Mouse (Mus musculus) cerebellum, postnatal 4 days (tissue): Measurements from ENCODE around the gene Slc28a1.
"Not testable (repeated sequence)": the region's sequence is repeated elsewhere in the genome, so short reads cannot be mapped to it uniquely, and the experiment has no call there.

Source experiments
- DNase-seq, 2 experiments: peaks; one replicate each; pipeline ENCODE4 v3.0.0; 2022; ENCODE audit warnings: low spot score in 2 of 2, mixed read lengths in 1 of 2

Gene Slc28a1

DNA sequence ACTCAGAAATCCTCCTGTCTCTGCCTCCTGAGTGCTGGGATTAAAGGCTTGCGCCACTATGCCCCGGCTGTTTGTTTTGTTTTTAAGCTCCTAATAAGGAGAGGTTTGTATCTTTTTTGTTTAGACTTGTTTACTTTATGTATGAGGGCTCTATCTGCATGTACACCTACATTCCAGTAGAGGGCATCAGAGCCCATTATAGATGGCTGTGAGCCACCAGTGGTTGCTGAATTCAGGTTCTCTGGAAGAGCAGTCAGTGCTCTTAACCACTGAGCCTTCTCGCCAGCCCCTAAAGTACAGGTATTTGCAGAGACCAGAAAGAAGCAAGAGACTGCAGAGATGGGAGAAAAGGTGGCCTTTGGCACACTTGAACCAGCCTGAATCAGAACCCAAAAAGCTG is 52.5 kb downstream of the Slc28a1 start:
- DNase-seq: peak in 1 of 2 experiments; percentile 14

DNA sequence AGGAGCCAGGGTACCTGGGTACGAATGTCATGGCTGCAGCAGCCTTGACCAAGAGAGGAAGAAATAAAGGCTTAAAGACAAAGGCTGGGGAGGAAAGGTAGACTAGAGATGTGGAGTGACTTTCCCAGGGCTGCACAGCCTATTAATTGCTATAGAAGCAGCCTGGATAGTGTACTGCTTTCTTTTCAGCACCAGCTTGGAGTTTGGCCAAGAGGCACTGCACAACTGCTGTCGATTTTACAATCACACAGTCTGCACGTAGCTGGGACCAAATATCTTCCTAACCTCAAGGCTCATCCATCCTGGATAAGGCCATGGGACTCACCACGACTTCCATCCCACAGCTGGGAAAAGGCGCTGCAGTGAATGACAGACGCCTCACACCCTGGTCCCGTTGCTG is 54.8 kb downstream of the Slc28a1 start:
- no peak for DNase-seq

DNA sequence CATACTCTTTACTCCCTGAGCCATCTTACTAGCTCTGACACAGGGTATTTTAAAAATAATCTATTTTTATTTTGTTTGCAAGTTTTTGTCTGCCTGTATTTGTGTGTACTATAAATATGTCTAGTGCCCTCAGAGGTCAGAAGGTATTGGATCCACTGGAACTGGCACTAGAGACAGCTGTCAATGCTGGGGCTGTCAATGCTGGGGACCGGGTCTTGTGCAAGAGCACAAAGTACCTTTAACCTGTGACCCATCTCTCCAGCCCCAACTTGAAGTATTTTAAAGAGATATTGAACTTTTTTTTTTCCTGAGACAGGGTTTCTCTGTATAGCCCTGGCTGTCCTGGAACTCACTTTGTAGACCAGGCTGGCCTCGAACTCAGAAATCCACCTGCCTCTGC is 59.3 kb downstream of the Slc28a1 start:
- DNase-seq: no peak

DNA sequence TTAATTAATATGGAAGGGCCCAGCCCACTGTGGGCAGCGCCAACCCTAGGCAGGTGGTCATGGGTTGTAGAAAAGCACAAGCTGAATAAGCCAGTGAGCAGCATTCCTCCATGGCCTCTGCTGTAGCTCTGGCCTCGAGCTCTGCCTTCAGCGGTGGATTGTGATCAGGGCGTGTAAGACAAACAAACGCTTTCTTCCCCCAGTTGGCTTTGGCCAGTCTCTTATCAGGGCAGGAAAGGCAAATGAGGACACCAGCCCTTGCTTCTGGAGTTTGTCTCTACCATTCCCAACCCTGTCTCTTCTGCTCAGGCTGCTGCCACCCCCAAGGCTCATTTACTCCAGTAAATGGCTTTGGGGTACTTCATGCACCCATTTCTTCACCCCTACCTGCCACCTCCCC is 60.1 kb downstream of the Slc28a1 start:
- no peak for DNase-seq

DNA sequence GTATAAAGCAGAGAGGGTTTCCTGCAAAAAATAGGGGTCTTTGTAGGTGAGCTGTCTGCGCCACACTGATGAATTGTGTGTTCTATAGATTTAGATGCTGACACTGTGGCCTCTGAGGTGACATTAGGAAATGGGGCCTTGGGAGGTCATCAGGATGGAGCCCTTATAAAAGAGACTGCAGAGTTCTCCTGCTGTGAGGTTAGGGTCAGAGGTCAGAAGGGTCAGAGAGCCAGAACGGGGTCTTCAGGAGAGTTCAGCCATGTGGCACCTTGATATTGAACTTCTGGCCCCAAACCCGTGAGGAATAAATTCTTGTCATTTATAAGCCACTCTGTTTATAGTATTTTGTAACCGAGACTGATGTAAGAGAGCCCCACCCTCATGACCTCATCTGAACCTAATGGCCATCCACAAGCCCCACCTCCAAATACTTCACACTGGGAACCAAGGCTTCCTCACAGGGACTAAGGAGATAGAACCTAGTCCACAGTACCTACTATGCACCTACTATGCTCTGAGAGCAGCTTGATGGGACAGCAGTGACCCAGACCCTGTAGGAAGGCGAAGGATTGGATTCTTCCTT is 61.7 kb downstream of the Slc28a1 start:
- DNase-seq: no peak

DNA sequence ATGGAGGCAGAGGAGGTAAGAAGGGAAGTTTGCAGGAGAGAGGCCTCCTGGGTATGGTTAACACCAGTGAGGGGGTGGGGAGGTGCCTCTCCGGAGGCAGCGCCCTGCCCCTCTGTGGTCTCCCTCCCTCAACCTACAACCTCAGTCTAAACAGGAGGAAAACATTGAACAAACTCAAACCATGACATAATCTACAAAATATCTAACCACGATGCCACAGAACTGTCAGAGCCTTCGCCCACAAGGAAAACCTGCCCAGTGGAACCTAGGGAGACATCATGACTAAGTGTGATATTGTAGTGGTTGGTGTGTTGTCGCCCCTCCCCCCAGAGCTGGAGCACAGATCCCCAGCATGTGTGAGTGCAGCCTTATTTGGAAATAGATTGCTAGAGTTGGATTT is 64.9 kb downstream of the Slc28a1 start:
- DNase-seq: no peak

DNA sequence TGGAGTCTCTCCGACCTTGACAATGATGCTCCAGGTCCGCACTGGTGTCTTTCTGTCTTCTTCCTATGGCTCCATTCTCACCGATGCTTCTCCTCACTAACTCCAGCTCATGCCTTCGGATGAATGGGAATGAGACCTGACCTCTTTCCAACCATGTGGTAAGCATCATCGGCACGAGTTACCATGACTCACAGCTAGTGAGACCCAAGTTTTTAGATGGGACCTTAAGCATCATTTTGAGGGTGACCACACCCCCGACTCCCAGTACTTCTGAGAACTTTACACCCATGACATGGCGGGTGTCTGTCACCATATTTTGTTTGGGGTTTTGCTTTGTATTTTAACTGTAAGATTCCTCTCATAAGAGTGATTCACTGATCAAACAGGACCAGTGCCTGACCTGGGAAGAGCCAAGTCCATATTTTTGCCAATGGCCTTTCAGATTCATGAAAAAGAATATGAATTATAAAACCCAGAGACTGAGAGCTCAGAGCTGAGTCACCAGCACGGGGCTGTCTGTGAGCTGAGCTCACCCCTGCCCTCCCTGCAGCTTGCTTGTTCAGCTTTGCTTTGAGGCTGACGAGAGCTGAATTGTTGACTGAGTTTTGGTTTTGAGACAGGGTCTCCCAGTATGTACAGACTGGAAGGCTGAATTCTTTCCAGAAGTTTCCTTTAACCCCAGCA is 68.0 kb downstream of the Slc28a1 start:
- DNase-seq: no peak

DNA sequence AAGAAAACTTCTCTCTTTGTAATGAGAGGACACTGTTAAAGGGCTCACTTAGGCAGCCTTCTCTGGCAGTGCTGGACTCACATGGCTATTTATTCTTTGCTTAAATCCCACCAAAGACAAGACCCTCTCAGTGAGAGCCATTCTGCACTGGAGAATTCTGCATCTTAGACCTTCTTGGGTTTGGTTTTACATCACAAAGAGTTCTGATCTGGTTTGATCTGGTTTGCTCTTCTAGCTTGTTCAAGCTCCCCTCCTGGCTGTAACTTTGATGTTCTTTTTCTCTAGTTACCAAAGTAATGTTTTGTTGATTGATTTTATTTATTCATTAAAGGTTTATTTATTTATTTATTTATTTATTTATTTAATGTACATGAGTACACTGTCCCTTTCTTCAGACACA is 68.6 kb downstream of the Slc28a1 start:
- DNase-seq: no peak

DNA sequence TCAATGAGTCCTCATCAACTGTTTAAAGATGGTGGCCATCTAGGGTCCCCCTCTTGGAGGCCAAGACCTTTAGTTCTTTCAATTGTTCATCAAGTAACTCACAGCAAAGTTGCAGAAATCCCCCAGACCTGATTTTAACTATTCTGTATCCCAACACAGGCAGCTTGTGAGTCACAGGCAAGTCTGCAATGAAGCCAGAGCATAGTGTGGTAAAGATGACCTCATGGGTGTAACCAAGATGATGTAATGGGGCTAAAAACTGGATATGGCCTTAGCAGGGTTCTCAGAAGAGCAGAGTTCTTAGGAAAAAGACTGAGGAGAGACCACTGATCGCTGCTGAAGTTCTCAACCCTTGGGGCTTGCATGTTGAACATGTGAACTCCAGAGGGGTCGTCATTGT is 69.5 kb downstream of the Slc28a1 start:
- no peak for DNase-seq

DNA sequence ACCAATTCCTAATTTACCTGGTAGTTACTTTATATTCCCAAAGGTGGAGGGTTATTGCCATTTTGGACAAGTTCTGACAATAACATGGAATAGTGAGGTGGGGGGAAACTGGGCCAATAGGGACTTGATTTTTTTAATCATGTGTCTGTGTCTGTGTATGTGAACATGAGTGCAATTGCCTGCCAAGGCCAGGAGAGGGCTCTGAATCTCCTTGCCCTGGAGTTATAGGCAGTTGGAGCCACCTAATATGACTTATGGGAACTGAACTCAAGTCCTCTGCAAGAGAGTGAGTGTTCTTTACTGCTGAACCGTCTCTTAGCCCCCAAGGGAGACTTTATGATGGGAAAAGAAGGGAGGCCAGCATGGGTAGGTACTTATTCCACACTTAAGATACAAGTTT is 70.1 kb downstream of the Slc28a1 start:
- DNase-seq: no peak

DNA sequence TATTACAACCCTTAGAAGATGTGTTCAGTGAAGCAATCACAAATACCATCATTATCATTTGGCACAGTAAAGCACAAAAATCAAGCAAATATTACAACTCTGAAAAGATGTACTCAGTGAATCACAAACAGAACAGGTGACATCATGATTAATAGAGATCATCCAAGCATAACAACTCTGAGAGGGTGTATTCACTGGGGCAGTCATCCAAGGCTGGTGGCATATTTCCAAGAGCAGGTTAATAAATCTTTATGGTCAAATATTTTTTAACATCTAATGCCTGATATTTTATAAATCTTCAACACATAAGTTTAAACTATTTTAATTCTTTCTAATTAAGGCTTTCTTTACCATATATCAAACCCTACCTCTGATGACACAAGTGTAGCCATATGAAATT is 71.4 kb downstream of the Slc28a1 start:
- not testable (repeated sequence) for DNase-seq

DNA sequence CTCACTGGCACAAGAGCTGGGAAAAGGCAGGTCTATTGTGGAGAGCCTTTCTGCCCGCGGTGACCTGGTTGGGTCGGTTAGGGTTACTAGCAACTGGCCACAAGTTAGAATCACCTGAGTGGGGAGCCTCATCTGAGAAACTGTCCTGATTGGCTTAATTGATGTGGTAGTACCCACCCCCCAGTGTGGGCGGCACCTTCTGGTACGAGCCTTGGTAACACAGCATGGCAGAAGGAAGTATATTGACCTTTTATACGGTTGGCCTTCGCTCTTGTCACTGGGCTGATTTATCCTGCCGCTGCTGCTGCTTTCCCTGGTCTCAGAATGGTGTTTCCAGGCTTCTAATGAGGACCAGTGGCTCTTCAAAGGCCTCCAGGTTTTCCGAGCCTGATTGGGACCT is 74.6 kb downstream of the Slc28a1 start:
- no peak for DNase-seq

DNA sequence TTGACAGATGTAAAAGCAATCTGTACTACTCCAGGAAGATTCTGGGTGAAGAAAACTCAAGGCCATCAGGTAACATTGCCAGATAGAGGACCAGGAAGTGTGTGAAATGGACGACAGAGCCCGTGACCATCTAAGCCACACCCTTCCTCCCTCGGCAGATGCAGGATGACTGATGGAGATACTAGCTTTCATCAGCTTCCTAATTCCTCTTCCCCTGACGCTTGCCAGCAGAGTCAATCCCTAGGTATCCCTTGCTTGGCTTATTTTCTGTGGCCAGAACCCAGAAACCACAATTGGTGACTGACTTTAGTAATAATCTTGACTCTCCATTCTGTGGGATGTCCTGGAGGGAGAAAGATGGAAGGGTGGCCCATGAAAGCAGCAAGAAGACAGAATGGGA is 80.9 kb downstream of the Slc28a1 start:
- no peak for DNase-seq

DNA sequence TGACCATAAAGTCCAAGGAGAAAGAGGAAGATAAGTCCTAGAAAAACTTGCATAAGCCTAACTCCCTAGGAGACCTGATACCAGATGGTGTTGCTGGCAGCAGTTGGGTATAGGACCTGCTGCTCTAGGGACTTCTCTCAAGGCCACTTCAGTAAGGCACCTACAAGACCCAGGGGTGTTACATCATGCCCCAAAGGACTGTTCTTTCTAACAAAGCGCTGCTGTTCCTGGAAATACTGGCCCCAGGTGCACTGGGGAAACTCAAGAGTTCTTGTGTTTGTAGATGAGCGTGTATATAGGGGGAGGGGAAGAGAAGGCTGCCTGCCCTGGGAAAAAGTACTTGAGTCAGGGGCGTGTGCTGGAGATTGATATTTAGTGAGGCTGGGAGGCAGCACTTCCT is 82.2 kb downstream of the Slc28a1 start:
- DNase-seq: no peak

DNA sequence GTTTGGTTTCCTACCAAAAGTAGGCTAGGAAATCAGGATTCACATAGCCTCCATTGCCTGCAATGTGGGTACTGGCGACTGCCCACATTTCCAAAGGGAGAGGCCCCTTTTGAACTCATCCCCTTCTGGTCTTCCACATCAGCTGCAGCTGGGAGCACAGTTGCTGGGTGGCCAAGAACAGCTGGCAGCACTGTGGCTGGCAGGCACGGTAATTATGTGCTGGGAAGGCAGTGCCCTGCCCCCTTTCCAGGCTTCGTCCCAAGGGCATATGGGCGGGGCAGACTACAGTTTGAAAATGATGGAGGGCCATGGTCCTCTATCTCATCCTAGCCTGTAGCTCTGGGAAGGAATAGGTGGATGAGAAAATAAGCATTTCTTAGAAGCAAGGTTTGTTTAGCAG is 83.9 kb downstream of the Slc28a1 start:
- no peak for DNase-seq

DNA sequence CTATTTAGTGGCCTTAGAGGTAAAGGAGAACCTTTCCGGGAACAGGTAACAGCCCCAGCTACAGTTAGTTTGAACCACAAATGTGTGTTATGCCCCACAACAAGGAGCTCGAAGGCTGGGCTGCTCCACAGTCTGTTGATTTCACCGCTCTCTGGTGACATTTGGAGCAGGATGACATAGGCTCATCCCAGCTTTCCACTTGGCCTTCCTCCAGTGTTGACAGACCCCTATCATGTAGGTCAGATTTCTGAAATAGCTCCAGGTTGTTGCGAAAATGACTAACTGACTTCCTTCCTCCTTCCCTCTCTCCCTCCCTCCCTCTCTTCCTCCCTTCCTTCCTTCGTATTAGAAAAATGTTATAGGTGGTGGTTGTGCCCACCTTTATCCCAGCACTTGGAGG is 84.5 kb downstream of the Slc28a1 start:
- no peak for DNase-seq

DNA sequence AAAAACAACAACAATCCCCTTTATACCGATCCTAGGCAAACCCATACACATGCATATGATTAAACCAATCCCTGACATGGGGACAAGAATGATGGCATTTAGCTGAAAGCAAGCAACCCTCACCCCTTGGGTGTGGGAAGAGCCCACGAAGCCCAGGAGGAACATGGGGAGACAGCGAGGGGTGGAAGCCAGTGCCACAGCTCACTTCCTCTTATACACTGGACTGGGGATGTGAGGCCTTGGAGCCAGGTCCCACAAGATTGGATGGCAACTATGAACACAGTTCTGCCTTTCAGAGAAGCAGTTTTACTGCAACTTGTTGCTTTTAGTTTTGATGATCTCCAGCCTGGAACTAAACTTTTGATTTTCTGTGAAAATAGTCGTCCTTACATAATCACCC is 85.2 kb downstream of the Slc28a1 start:
- no peak for DNase-seq

DNA sequence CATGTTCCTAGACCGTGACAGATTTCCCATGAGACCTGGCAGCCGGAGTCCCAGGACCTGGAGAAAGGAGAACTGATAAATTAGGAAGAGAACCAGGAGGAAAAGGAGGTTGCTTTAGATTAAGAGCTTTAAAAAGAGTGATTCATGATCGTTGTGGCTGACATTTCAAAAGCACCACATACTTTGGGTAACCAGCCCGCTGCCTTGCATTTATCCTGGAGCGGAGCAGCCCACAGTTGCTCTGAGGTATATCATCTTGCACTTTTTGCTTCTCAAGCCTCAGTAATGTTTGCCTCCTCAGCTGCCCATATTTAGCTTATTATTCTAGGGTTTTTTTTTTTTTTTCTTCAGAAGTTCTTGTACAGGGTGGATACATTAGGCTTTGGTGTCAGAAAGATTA is 87.8 kb downstream of the Slc28a1 start:
- DNase-seq: no peak

DNA sequence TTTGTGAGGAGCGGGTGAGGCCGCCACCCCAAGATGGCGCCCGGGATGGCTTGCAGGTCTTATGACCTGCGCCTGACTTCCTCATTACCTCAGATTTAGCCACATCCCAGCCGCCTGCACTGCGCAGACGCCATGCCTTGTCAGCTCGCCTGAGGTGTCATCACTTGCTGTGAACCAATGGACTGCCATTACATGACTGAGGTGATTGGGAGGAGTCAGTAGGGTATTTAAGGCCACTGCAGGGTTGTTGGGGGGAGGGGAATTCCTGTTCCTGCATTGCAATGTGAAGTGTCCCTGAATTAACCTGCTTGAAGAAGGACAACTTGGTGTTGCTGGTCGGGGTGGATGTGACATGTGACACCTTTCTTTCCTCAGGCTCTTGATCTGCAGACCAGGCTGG is 89.0 kb downstream of the Slc28a1 start:
- not testable (repeated sequence) for DNase-seq

DNA sequence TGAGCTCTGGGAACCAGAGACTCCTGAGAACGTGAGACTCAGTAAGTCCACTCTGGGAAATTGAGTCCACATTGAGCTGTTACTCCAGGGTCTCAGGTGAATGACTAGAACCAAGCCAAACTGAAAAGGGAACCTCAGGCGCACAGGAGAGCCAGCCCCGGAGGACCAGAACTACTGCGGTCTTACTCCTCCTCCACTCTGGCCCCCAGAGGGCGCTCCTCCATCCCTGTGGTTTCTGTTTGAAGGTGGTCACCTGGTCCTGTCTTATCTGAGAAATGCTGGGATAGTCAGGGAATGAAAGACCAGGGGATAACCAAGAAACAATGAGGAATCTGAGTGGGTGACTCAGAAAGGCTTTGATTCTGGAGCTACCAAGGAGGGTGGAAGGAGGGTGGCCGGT is 94.3 kb downstream of the Slc28a1 start:
- DNase-seq: peak in 1 of 2 experiments; percentile 48

DNA sequence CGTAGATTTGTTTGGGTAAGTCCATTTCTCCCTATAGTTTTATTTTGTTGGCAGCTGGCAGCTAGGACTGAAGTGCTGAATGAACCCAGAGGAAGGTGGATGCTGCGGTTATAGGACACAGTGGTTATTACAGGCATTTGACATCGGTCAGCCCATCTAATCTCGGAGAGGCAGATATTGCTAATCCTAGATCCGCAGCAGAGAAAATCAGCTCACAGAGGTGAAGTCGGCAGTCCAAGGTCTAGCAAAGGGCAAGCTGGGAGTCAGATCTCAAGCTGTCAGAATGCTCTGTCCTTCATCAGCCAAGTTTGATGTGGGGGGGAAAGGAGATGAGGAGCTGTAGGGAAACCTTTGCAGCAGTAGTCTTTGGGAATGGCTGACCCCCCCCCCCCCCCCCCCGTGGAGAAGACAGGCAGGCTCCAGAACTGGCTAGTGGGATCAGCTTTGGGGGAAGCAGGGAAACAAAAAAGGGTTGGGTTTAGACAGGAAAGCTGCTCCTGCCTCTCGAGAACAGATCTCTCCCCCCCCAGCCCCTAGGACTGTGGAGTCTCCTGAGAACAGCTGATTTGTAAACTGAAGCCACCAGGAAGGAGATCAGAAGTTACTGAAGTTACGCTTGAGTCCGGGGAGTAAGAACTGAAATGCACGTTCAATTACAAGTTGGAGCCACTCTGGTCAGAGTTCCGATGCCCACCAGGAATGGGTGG is 95.5 kb downstream of the Slc28a1 start:
- DNase-seq: no peak

DNA sequence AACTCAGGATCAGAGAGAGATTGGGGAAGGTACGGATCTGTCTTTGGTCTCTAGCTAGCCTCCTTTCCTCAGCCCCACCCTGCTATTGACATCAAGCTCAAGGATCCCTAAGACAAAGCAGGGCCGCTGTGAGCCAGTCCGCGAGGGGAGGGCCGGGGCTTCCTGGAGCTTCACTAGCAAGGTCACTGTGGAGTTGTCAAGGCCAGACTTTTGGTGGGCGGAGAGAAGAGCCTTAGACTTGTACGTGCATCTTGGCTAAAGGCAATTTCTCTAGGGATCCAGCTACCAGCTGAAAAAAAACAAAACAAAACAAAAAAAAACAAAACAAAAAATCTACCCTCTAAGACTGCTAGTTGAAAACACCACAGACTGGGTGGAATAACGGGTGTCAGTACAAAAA is 97.2 kb downstream of the Slc28a1 start:
- DNase-seq: no peak

DNA sequence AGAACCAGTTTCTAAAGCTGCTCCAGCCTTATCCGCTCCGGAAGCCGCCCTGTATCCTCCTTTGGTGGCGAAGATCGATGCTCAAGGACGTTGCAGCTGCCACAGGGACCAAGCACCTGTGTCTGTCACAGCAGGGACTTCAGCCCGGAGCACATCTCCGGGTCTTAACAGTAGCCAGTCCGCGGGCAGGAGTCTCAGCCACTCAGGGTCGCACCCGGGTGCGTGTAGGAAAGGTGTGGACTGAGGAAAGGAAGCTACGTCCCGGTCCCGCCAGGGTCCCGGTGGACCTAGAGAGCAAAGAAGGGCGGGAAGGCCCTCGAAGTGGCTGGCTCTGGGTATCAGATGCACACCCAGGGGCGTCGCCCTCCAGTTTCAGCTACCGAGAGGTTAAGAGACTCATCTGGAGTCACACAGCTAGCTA is 97.7 kb downstream of the Slc28a1 start:
- peak in 1 of 2 experiments; percentile 5 for DNase-seq
